Mouse (Mus musculus) kidney, embryonic 16.5 days (tissue): ENCODE measurements around the gene Sap18. TPM values are rescaled to one million over a fixed set of nuclear protein-coding genes. Genes with fewer than 3 reads are reported as not detected.
A peak's percentile ranks its signal among the peaks of the same experiment; 100 is the strongest.
"Not testable (repeated sequence)": the region's sequence is repeated elsewhere in the genome, so short reads cannot be mapped to it uniquely, and the experiment has no call there.

Experiments used
- ATAC-seq: fragments of 200-750 bp; cut with Nextera tagmentation; 2 replicates; pipeline ENCODE4 v1.8.0; 2017; ENCODE audit warnings: moderate TSS enrichment; ENCODE audit not compliant: low FRiP score, low TSS enrichment
- H3K27ac ChIP-seq: fragments of 300-500 bp; sonication (generic); 2 replicates; pipeline ENCODE4 v1.5.1; 2014; ENCODE audit warnings: low read length
- H3K27me3 ChIP-seq: fragments of 300-500 bp; sonication (generic); 2 replicates; pipeline ENCODE4 v1.6.1; 2014; ENCODE audit warnings: low read length, control low read depth, mixed read lengths; ENCODE audit not compliant: insufficient read depth
- H3K36me3 ChIP-seq: fragments of 300-500 bp; sonication (generic); 2 replicates; pipeline ENCODE4 v1.6.1; 2014; ENCODE audit warnings: low read length, control low read depth, mixed read lengths; ENCODE audit not compliant: insufficient read depth
- H3K4me1 ChIP-seq: fragments of 300-500 bp; sonication (generic); 2 replicates; pipeline ENCODE4 v1.6.1; 2014; ENCODE audit warnings: low read length, control low read depth, mixed read lengths; ENCODE audit not compliant: insufficient read depth
- H3K4me2 ChIP-seq: fragments of 300-500 bp; sonication (generic); replicated peaks from 2 replicates; pipeline ENCODE4 v1.6.1; 2014; ENCODE audit warnings: low read depth, low read length
- H3K4me3 ChIP-seq: fragments of 300-500 bp; sonication (generic); 2 replicates; pipeline ENCODE4 v1.5.1; 2014; ENCODE audit warnings: mild to moderate bottlenecking, low read length
- H3K9ac ChIP-seq: fragments of 300-500 bp; sonication (generic); replicated peaks from 2 replicates; pipeline ENCODE4 v1.6.1; 2014; ENCODE audit warnings: low read length
- H3K9me3 ChIP-seq: fragments of 300-500 bp; sonication (generic); 2 replicates; pipeline ENCODE4 v1.6.1; 2016; ENCODE audit warnings: low read length, control low read depth
- WGBS: fragments of 180-500 bp; shearing (Covaris S2); extraction: QIAGEN DNeasy Blood & Tissue Kit; methylation state at CpG from one replicate; pipeline ENCODE4 v1.1.7; 2014; 5-methylcytosine and 5-hydroxymethylcytosine counted together
- polyA plus RNA-seq: library from polyadenylated mRNA; unstranded; fragments of >200 nt; fragmentation: Nextera tagmentation; extraction: Ambion mirVana; gene quantifications from 2 replicates; pipeline ENCODE4 v1.2.1, GENCODE M21; 2015

The Sap18 gene
- polyA plus RNA-seq, 1 experiment from 2014 or later = 25.4 TPM

- Histone ChIP-seq H3K9ac (no peak overlapping the region), H3K4me1 (peaks cover 10% of the 10 kb centered on the region), H3K9me3 (no peaks in the 10 kb centered on the region), H3K4me2 (no peak overlapping the region), H3K27me3 (no peaks in the 10 kb centered on the region), H3K27ac (no peak overlapping the region), H3K36me3 (peaks cover 45% of the 10 kb centered on the region), H3K4me3 (no peak overlapping the region)
- WGBS = 89% methylated on average over 4 of the region's 4 CpGs
- no peak for ATAC-seq
Measured at GRCm38 (mm10) chr14:57820839-57821238, 22.9 kb downstream of the Sap18 start.

- Histone ChIP-seq H3K27ac (peak within 1 kb of the TSS; percentile 95), H3K27me3 (no peaks in the 10 kb centered on the region), H3K9me3 (no peaks in the 10 kb centered on the region), H3K4me1 (peaks cover 24% of the 10 kb centered on the region), H3K4me2 (peak within 1 kb of the TSS; percentile 69), H3K4me3 (peak within 1 kb of the TSS; percentile 91), H3K36me3 (peaks cover 11% of the 10 kb centered on the region), H3K9ac (peak within 1 kb of the TSS; percentile 83)
- peak; percentile 97 for ATAC-seq
- under 1% methylated on average over 96 of the region's 96 CpGs for WGBS
Measured at GRCm38 (mm10) chr14:57825788-57826751, 28.1 kb downstream of the Sap18 start, which contains the start of the genes Ska3 and Mrpl57. Gene Ska3, minus strand, starts transcription at chr14:57826185. Gene Mrpl57, plus strand, starts transcription at chr14:57826234.

- Histone ChIP-seq H3K4me1 (peaks cover 24% of the 10 kb centered on the region), H3K9me3 (no peaks in the 10 kb centered on the region), H3K4me2 (peak overlapping the region; percentile 69), H3K4me3 (peak overlapping the region; percentile 91), H3K9ac (peak overlapping the region; percentile 83), H3K36me3 (0 out of 2 replicates have a peak, but pooled peaks cover 1% of the 10 kb centered on the region), H3K27me3 (no peaks in the 10 kb centered on the region), H3K27ac (peak overlapping the region; percentile 95; the same call in 1 of the 2 replicates)
- WGBS = 65% methylated on average over 1 of the region's 1 CpGs
- ATAC-seq = no peak
Measured at GRCm38 (mm10) chr14:57827284-57827683, 29.3 kb downstream of the Sap18 start.

GRCm38 (mm10) chr14:57833526-57833925, 35.5 kb downstream of the Sap18 start:
- Histone ChIP-seq H3K9ac (no peak overlapping the region), H3K9me3 (no peaks in the 10 kb centered on the region), H3K4me2 (no peak overlapping the region), H3K36me3 (peaks cover 20% of the 10 kb centered on the region), H3K4me3 (no peak overlapping the region), H3K4me1 (no peaks in the 10 kb centered on the region), H3K27me3 (no peaks in the 10 kb centered on the region), H3K27ac (no peak overlapping the region)
- no peak for ATAC-seq
- 95% methylated on average over 2 of the region's 2 CpGs for WGBS

- WGBS = 86% methylated on average over 10 of the region's 10 CpGs
- H3K9ac ChIP-seq = no peak overlapping the region
- H3K27me3 ChIP-seq = no peaks in the 10 kb centered on the region
- no peaks in the 10 kb centered on the region for H3K4me1 ChIP-seq
- H3K36me3 ChIP-seq = peaks cover 31% of the 10 kb centered on the region
- no peak overlapping the region for H3K27ac ChIP-seq
- H3K4me2 ChIP-seq = no peak overlapping the region
- ATAC-seq = no peak
- no peaks in the 10 kb centered on the region for H3K9me3 ChIP-seq
- H3K4me3 ChIP-seq = no peak overlapping the region
Measured at GRCm38 (mm10) chr14:57835157-57835556, 37.2 kb downstream of the Sap18 start.

GRCm38 (mm10) chr14:57844535-57844934, 46.6 kb downstream of the Sap18 start:
- 95% methylated on average over 3 of the region's 3 CpGs for whole genome bisulfite sequencing
- Histone ChIP-seq H3K4me2 (no peak overlapping the region), H3K9me3 (no peaks in the 10 kb centered on the region), H3K9ac (no peak overlapping the region), H3K27me3 (no peaks in the 10 kb centered on the region), H3K4me1 (no peaks in the 10 kb centered on the region), H3K36me3 (peaks cover 33% of the 10 kb centered on the region), H3K27ac (no peak overlapping the region), H3K4me3 (no peak overlapping the region)
- ATAC-seq = no peak

GRCm38 (mm10) chr14:57848061-57848460, 50.1 kb downstream of the Sap18 start:
- peaks cover 27% of the 10 kb centered on the region for H3K36me3 ChIP-seq
- not testable (repeated sequence) for H3K9me3 ChIP-seq, H3K27me3 ChIP-seq, H3K4me1 ChIP-seq, H3K4me3 ChIP-seq, ATAC-seq, H3K9ac ChIP-seq, H3K27ac ChIP-seq, H3K4me2 ChIP-seq
- 88% methylated on average over 5 of the region's 5 CpGs for WGBS

- Histone ChIP-seq H3K9me3 (no peaks in the 10 kb centered on the region), H3K27ac (no peak overlapping the region), H3K27me3 (no peaks in the 10 kb centered on the region), H3K9ac (no peak overlapping the region), H3K4me2 (no peak overlapping the region), H3K36me3 (peaks cover 28% of the 10 kb centered on the region), H3K4me1 (no peaks in the 10 kb centered on the region), H3K4me3 (no peak overlapping the region)
- 98% methylated on average over 2 of the region's 2 CpGs for WGBS
- ATAC-seq = no peak
Measured at GRCm38 (mm10) chr14:57848646-57849045, 50.7 kb downstream of the Sap18 start.

GRCm38 (mm10) chr14:57850330-57850729, 52.4 kb downstream of the Sap18 start:
- Histone ChIP-seq H3K27me3 (no peaks in the 10 kb centered on the region), H3K9me3 (no peaks in the 10 kb centered on the region), H3K27ac (no peak overlapping the region), H3K4me1 (no peaks in the 10 kb centered on the region), H3K36me3 (peaks cover 18% of the 10 kb centered on the region; the same call in 1 of the 2 replicates), H3K4me3 (no peak overlapping the region), H3K9ac (no peak overlapping the region), H3K4me2 (no peak overlapping the region)
- WGBS = 88% methylated on average over 3 of the region's 3 CpGs
- ATAC-seq = no peak

- Histone ChIP-seq H3K9me3 (no peaks in the 10 kb centered on the region), H3K27me3 (no peaks in the 10 kb centered on the region), H3K36me3 (peaks cover 14% of the 10 kb centered on the region; the same call in 1 of the 2 replicates), H3K4me3 (no peak overlapping the region), H3K4me1 (no peaks in the 10 kb centered on the region), H3K4me2 (no peak overlapping the region), H3K9ac (no peak overlapping the region), H3K27ac (no peak overlapping the region)
- ATAC-seq = no peak
- 91% methylated on average over 2 of the region's 2 CpGs for WGBS
Measured at GRCm38 (mm10) chr14:57852961-57853360, 55.0 kb downstream of the Sap18 start.
